Mouse (Mus musculus) hindbrain, embryonic 11.5 days (tissue): ENCODE results near the gene Pard3b. TPM values are rescaled to one million over a fixed set of nuclear protein-coding genes. Genes with fewer than 3 reads are reported as not detected.
"Not testable (repeated sequence)": the region's sequence is repeated elsewhere in the genome, so short reads cannot be mapped to it uniquely, and the experiment has no call there.

ENCODE experiments used
- ATAC-seq: fragments of 200-750 bp; cut with Nextera tagmentation; 2 replicates; pipeline ENCODE4 v1.8.0; 2017; ENCODE audit warnings: mild to moderate bottlenecking, moderate TSS enrichment, moderate library complexity; ENCODE audit not compliant: low FRiP score
- DNase-seq: peaks from one replicate; pipeline ENCODE4 v3.0.0-alpha.2; 2015; ENCODE audit warnings: low spot score
- H3K27ac ChIP-seq: fragments of 300-500 bp; sonication (generic); 2 replicates; pipeline ENCODE4 v1.5.1; 2014; ENCODE audit warnings: mild to moderate bottlenecking, low read depth, low read length
- H3K27me3 ChIP-seq: fragments of 300-500 bp; sonication (generic); 2 replicates; pipeline ENCODE4 v1.6.1; 2014; ENCODE audit warnings: mild to moderate bottlenecking, low read length, moderate library complexity, mixed read lengths; ENCODE audit not compliant: control insufficient read depth, insufficient read depth
- H3K36me3 ChIP-seq: fragments of 300-500 bp; sonication (generic); 2 replicates; pipeline ENCODE4 v1.6.1; 2014; ENCODE audit warnings: mild to moderate bottlenecking, low read length, moderate library complexity, mixed read lengths; ENCODE audit not compliant: control insufficient read depth, insufficient read depth
- H3K4me1 ChIP-seq: fragments of 300-500 bp; sonication (generic); replicated peaks from 2 replicates; pipeline ENCODE4 v1.6.1; 2014; ENCODE audit warnings: low read length, mixed read lengths; ENCODE audit not compliant: control insufficient read depth, insufficient read depth
- H3K4me2 ChIP-seq: fragments of 300-500 bp; sonication (generic); replicated peaks from 2 replicates; pipeline ENCODE4 v1.6.1; 2014; ENCODE audit warnings: mild to moderate bottlenecking, low read depth, low read length
- H3K4me3 ChIP-seq: fragments of 300-500 bp; sonication (generic); 2 replicates; pipeline ENCODE4 v1.5.1; 2014; ENCODE audit warnings: low read depth, low read length
- H3K9ac ChIP-seq: fragments of 300-500 bp; sonication (generic); 2 replicates; pipeline ENCODE4 v1.6.1; 2014; ENCODE audit warnings: low read depth, low read length
- H3K9me3 ChIP-seq: fragments of 300-500 bp; sonication (generic); 2 replicates; pipeline ENCODE4 v1.6.1; 2016; ENCODE audit warnings: low read length; ENCODE audit not compliant: control insufficient read depth
- WGBS: fragments of 180-500 bp; shearing (Covaris S2); extraction: QIAGEN DNeasy Blood & Tissue Kit; methylation state at CpG from one replicate; pipeline ENCODE4 v1.1.7; 2014; 5-methylcytosine and 5-hydroxymethylcytosine counted together
- polyA plus RNA-seq: library from polyadenylated mRNA; unstranded; fragments of >200 nt; fragmentation: Nextera tagmentation; extraction: Ambion mirVana; gene quantifications from 2 replicates; pipeline ENCODE4 v1.2.1, GENCODE M21; 2014

Pard3b gene
- polyA plus RNA-seq, 1 experiment from 2014 or later = 16.8 TPM

- Histone ChIP-seq H3K27me3 (no peaks in the 10 kb centered on the region), H3K9ac (no peak overlapping the region), H3K9me3 (no peaks in the 10 kb centered on the region), H3K27ac (no peak overlapping the region), H3K36me3 (no peaks in the 10 kb centered on the region), H3K4me2 (no peak overlapping the region), H3K4me1 (no peaks in the 10 kb centered on the region), H3K4me3 (no peak overlapping the region)
- WGBS = 94% methylated on average over 4 of the region's 4 CpGs
- ATAC-seq (no peak), DNase-seq (no peak)
Measured at GRCm38 (mm10) chr1:62582476-62582875, 943.9 kb downstream of the Pard3b start.

- no peak overlapping the region for H3K4me3 ChIP-seq
- no peaks in the 10 kb centered on the region for H3K4me1 ChIP-seq
- no peaks in the 10 kb centered on the region for H3K27me3 ChIP-seq
- H3K9me3 ChIP-seq = no peaks in the 10 kb centered on the region
- no peak overlapping the region for H3K4me2 ChIP-seq
- ATAC-seq = no peak
- H3K36me3 ChIP-seq = no peaks in the 10 kb centered on the region
- H3K9ac ChIP-seq = no peak overlapping the region
- no peak overlapping the region for H3K27ac ChIP-seq
- 96% methylated on average over 6 of the region's 6 CpGs for WGBS
- DNase-seq = no peak
Measured at GRCm38 (mm10) chr1:62587536-62587935, 948.9 kb downstream of the Pard3b start.

- peak; percentile 73; the same call in 1 of the 2 replicates for ATAC-seq
- WGBS = 40% methylated on average over 6 of the region's 6 CpGs
- no peaks in the 10 kb centered on the region for H3K27me3 ChIP-seq
- peak; percentile 33 for DNase-seq
- 0 out of 2 replicates have a peak overlapping the region, but pooled peaks have one; percentile 30 for H3K27ac ChIP-seq
- no peaks in the 10 kb centered on the region for H3K9me3 ChIP-seq
- H3K4me2 ChIP-seq = no peak overlapping the region
- no peak overlapping the region for H3K4me3 ChIP-seq
- no peaks in the 10 kb centered on the region for H3K36me3 ChIP-seq
- no peak overlapping the region for H3K9ac ChIP-seq
- no peaks in the 10 kb centered on the region for H3K4me1 ChIP-seq
Measured at GRCm38 (mm10) chr1:62591296-62592031, 952.8 kb downstream of the Pard3b start.

GRCm38 (mm10) chr1:62595401-62595800 is 956.8 kb downstream of the Pard3b start:
- Histone ChIP-seq H3K4me1 (no peaks in the 10 kb centered on the region), H3K9me3 (no peaks in the 10 kb centered on the region), H3K4me2 (no peak overlapping the region), H3K9ac (no peak overlapping the region), H3K27ac (no peak overlapping the region), H3K36me3 (no peaks in the 10 kb centered on the region), H3K4me3 (no peak overlapping the region), H3K27me3 (no peaks in the 10 kb centered on the region)
- ATAC-seq (no peak), DNase-seq (no peak)
- WGBS = 84% methylated on average over 3 of the region's 3 CpGs

- Histone ChIP-seq H3K27ac (no peak overlapping the region), H3K27me3 (no peaks in the 10 kb centered on the region), H3K4me2 (no peak overlapping the region), H3K9me3 (no peaks in the 10 kb centered on the region), H3K9ac (no peak overlapping the region), H3K36me3 (no peaks in the 10 kb centered on the region), H3K4me3 (no peak overlapping the region), H3K4me1 (no peaks in the 10 kb centered on the region)
- WGBS = 90% methylated on average over 5 of the region's 5 CpGs
- ATAC-seq (no peak), DNase-seq (no peak)
Measured at GRCm38 (mm10) chr1:62597751-62598400, 959.3 kb downstream of the Pard3b start.

GRCm38 (mm10) chr1:62598551-62598950 is 959.9 kb downstream of the Pard3b start:
- no peak overlapping the region for H3K4me3 ChIP-seq
- ATAC-seq = no peak
- no peak overlapping the region for H3K4me2 ChIP-seq
- WGBS = 82% methylated on average over 5 of the region's 5 CpGs
- H3K4me1 ChIP-seq = no peaks in the 10 kb centered on the region
- DNase-seq = no peak
- no peak overlapping the region for H3K27ac ChIP-seq
- no peak overlapping the region for H3K9ac ChIP-seq
- H3K36me3 ChIP-seq = no peaks in the 10 kb centered on the region
- H3K9me3 ChIP-seq = no peaks in the 10 kb centered on the region
- no peaks in the 10 kb centered on the region for H3K27me3 ChIP-seq

GRCm38 (mm10) chr1:62604644-62605043 is 966.0 kb downstream of the Pard3b start:
- not testable (repeated sequence) for H3K9ac ChIP-seq, H3K27me3 ChIP-seq, ATAC-seq, DNase-seq, H3K27ac ChIP-seq, H3K4me3 ChIP-seq, H3K36me3 ChIP-seq, H3K9me3 ChIP-seq, H3K4me1 ChIP-seq, H3K4me2 ChIP-seq
- 94% methylated on average over 1 of the region's 1 CpGs for WGBS

GRCm38 (mm10) chr1:62618109-62618665 is 979.6 kb downstream of the Pard3b start:
- 61% methylated on average over 3 of the region's 3 CpGs for WGBS
- ATAC-seq = no peak

More at GRCm38 (mm10) chr1:62618109-62618665, 979.6 kb downstream of the Pard3b start:
- Histone ChIP-seq H3K4me1 (no peaks in the 10 kb centered on the region), H3K36me3 (no peaks in the 10 kb centered on the region), H3K4me2 (no peak overlapping the region), H3K9me3 (no peaks in the 10 kb centered on the region), H3K9ac (no peak overlapping the region), H3K4me3 (no peak overlapping the region), H3K27ac (no peak overlapping the region), H3K27me3 (no peaks in the 10 kb centered on the region)
- DNase-seq = peak; percentile 13
